Mouse (Mus musculus): Measurements from ENCODE around the gene Gng5. TPM values are rescaled to one million over a fixed set of nuclear protein-coding genes. Genes with fewer than 3 reads are reported as not detected.

Gng5 gene
- total RNA-seq, 2 experiments from 2014 or later: 197 to 229 TPM

DNA sequence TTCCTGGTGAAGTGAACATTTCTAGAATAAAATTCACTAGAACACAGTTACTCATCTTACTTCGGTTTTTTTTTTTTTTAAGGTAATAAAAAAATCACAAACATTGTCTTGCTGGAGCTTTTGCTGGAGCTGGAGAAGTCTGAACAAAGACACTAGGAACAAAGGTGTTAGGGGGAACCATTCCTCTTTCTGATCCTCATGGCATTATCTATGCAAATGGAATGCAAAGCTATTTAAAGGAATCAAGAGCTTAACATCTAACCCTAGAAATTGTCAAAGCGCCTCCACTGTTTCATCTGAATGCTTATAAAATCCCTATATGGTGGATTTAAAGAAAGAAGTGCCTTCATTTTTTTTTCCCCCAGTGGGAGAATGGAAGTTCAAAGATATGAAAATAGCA lies 28.7 kb downstream of the Gng5 start:
- intact Hi-C loops (cut with DNase I): no loop called here
- DNase-seq (ENCODE audit: low spot score): no peak

DNA sequence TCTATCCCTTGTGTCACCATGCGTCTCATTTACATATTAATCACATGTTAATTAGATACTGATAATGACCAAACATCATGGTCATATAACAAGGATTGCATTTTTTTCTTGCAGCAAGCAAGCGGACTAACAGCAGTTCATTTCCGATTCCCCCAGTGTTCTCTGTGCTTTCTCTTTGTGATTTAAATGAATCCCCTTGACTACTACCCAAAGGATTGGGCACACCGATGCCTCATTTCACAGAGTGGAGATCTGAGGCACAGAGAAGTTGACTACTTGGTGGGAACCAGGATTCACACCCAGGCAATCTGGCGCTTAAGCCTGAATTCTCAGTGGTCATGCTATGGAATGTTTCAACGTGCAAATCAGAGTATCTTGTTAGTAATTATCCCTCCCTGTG lies 35.4 kb downstream of the Gng5 start:
- intact Hi-C loops (cut with DNase I): no loop called here

DNA sequence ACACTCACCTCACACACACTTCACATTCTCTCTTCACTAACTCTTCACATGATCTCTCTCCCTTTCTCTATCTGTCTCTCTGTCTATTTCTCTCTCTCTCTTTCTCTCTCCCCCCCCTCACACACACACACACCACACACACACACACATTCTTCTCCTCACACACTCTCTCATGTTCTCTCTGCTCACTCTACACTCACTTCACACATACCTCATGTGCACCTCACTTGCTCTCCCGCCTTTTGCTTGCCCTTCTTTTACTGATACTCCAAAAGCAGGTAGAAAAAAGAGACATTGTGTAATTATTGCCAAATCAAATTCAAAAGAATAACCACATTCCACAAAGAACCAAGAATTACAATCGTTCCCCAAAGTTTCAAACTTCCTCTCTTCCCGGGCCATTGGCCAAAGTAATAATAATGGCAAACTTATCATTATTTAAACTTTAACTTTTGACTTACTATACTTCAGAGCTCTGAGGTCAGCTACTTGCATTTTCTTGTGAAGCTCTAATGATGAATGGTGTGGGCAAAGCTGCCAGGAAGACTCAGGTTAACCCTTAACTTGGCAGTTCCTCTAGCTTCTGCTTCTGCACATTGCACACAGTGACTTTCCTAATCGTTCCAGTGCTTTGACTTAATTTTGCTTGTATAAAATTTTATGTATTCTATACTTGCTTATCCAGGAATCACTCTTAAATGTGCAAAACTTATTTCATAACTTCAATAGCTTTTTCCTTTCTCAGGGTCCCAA lies 41.1 kb downstream of the Gng5 start:
- intact Hi-C loops (cut with DNase I): no loop called here
- DNase-seq (ENCODE audit: low spot score): no peak

More for the DNA sequence above, 35.4 kb downstream of the Gng5 start:
- DNase-seq (ENCODE audit: low spot score): no peak

GRCm38 (mm10) chr3:146543632-146544031 lies 44.0 kb downstream of the Gng5 start:
- intact Hi-C loops (cut with DNase I): no loop called here
- DNase-seq (ENCODE audit: low spot score): no peak

GRCm38 (mm10) chr3:146554816-146555215 lies 55.2 kb downstream of the Gng5 start:
- DNase-seq (ENCODE audit: low spot score): no peak
- intact Hi-C loops (cut with DNase I): no loop called here

Other genes starting within 250 kb of the Gng5 start
- gene Ssx2ip, start 95.2 kb upstream of the Gng5 start, total RNA-seq (2021): 10 to 100 TPM; 12.4 to 12.5 TPM
- 1 to 10 TPM; 4.2 to 4.4 TPM for gene Ctbs, start 50.0 kb upstream of the Gng5 start, total RNA-seq (2021)
- gene Spata1, start 54 bp upstream of the Gng5 start, total RNA-seq (2021): 1 to 10 TPM; 2.2 to 2.3 TPM
- gene Rpf1, start 21.6 kb downstream of the Gng5 start, total RNA-seq (2021): 10 to 100 TPM; 13.6 to 15.5 TPM
- not detected for gene Uox, start 70.6 kb downstream of the Gng5 start, total RNA-seq (2021)
- not detected for gene Dnase2b, start 115.8 kb downstream of the Gng5 start, total RNA-seq (2021)
- not detected for gene 4930503B20Rik, start 151.5 kb downstream of the Gng5 start, total RNA-seq (2021)
- 1 to 10 TPM; 2.5 to 2.9 TPM for gene Samd13, start 185.8 kb downstream of the Gng5 start, total RNA-seq (2021)